Mouse (Mus musculus): ENCODE data around the gene Padi2.
A peak's percentile ranks its signal among the peaks of the same experiment; 100 is the strongest.

Padi2 gene

GRCm38 (mm10) chr4:140928349-140928748 is 22.2 kb downstream of the Padi2 start:
- no peak for DNase-seq

DNA sequence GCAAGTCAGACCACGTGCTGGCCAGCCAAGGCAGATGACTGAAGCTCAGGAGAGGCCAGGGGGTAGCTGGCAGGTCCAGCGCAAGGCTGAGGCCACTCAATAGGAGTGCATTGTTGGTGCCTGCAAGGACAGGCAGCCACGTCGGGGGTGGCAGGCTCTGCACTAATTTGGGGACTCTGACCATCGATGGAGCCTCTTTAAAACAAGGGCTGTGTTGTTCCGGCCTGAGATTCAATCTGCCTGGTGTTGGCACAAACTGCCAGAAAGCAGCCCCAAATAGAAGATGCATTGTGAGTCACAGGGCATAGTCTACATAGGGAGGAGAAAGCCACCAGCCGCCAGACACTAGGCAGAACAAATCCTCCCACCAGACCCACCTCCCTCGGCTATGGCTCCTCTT is 23.6 kb downstream of the Padi2 start:
- no peak for DNase-seq

- no peak for DNase-seq
These were observed 24.8 kb downstream of the Padi2 start for GRCm38 (mm10) chr4:140930900-140931470.

GRCm38 (mm10) chr4:140935643-140936042 is 29.5 kb downstream of the Padi2 start:
- no peak for DNase-seq

DNA sequence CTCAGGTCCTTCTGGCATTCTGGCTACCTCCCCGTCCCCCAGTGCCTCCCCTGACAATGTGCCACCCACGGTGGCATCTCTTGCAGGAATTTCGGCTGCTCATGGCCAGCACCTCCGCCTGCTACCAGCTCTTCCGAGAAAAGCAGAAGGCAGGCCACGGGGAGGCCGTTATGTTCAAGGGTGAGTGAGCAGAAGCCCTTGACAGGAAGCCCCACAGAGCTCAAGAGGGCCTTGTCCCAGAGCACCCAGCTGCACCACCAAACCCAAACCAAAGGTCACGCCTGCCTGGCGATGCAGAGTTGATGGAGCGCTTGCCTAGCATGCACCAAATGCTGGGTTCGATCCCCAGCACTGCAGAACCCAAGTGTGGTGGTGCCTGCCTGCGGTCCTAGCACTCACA is 38.2 kb downstream of the Padi2 start:
- no peak for DNase-seq

- DNase-seq, result no peak
These were observed 38.9 kb downstream of the Padi2 start for GRCm38 (mm10) chr4:140944961-140945442.

GRCm38 (mm10) chr4:140945571-140945970 is 39.4 kb downstream of the Padi2 start:
- no peak for DNase-seq

DNA sequence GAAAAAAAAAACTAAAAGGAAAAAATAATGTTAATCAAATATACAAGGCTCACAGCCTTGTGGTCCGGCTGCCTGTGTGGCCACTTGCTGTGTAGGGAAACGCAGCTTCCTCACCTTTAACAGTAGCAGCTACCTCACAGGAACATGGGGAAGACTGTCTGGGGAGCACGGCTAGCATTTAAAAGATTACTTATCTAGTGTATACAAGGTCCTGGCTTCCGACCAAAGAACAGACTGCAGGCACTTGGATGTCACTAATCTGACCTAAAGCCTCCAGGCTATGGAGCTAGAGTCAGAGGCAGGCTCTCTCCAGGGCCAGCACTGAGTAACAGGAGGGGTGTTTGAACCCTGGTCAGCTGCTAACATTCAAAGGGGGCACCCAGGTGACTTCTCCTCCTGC is 39.9 kb downstream of the Padi2 start:
- no peak for DNase-seq

GRCm38 (mm10) chr4:140946580-140947205 is 40.5 kb downstream of the Padi2 start:
- DNase-seq, result no peak

GRCm38 (mm10) chr4:140947487-140948440 is 41.6 kb downstream of the Padi2 start:
- DNase-seq, result no peak

GRCm38 (mm10) chr4:140948481-140948880 is 42.3 kb downstream of the Padi2 start:
- DNase-seq, result peak; percentile 62

DNA sequence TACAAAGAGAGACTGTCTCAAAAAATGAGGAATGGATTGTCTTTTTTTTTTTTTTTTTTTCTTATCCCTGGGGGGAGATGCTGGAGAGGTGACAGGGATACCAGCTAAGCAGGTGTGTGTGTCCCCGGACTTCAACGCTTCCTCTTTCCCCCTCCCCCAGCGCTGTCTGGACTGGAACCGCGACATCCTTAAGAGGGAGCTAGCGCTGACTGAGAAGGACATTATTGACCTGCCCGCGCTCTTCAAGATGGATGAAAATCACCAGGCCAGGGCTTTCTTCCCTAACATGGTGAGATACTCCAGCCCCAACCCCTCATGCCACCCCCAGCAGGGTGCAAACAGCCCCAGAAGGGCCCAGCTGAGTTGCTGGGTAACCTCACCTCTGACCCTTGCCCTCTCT is 42.9 kb downstream of the Padi2 start:
- DNase-seq, result no peak

DNA sequence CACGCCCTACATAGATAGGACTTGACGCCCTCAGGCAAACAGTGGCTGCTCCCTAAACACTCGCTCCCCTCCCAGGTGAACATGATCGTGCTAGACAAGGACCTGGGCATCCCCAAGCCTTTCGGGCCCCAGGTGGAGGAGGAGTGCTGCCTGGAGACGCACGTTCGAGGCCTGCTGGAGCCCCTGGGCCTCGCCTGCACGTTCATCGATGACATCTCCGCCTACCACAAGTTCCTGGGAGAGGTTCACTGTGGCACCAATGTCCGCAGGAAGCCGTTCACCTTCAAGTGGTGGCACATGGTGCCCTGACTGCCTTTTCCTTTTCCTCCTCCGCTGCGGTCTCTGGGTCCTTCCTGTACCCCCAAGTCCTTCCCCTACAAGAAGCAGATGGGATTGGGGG is 43.5 kb downstream of the Padi2 start:
- DNase-seq, result no peak

GRCm38 (mm10) chr4:140950574-140950973 is 44.4 kb downstream of the Padi2 start:
- peak; percentile 42 for DNase-seq

DNA sequence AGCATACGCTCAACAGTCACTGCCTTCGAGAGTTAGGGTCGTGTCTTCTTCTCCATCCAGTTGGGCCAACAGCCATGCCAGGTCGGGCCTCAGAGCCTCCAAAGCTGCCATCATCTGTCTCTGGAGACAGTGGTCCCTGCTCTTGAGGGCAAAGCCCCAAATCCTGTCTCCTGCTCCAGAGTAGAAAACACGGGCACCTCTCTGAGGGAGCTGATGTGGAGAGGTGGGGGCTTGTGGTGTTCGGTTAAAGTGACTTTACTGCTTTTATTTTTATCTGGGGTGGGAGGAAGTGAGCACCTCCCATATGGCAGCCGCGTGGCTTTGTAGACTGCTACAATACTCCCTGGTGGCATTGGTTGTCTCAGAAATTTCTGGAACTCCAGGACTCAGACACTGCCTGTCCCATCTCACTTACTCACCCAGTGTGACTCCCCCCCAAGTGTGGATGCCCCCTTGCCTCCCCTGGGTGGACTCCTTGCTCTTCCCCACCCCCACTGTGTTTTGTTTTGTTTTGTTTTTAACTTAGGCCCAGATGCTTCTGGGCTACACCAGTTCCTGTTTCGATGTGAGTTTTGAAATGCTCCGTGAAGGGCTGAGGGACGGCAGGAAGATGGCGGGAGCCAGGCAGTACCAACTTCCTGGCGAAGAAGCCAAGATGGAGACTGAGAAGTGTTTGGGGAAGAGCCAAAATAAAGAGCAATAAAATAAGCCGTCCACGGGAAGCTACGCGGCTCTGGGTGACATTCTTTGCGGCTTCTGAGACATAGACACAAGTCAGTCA is 45.9 kb downstream of the Padi2 start:
- DNase-seq, result no peak

- DNase-seq, result no peak
These were observed 51.1 kb downstream of the Padi2 start for GRCm38 (mm10) chr4:140957131-140957702.

DNA sequence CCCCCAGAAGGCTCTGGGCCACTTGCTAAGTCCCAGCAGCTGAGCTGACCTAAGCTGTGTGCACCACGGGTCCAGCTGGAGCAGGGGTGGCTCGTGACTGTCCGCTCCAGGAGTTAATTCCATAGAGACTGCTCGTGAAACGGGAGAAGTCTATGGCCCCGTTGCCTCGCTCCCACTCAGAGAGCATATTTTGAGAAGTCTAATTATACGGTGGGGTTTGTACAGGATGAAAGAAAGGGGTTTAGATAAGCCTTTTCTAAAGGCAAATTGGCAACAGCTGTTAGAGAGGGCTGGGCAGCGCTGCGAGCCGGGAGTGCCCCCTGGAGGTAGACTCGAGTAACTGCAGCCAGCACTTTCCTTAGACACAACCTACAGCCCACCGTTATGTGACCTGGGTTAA is 51.6 kb downstream of the Padi2 start:
- peak; percentile 79 for DNase-seq

GRCm38 (mm10) chr4:140958319-140958718 is 52.2 kb downstream of the Padi2 start:
- DNase-seq, result no peak

DNA sequence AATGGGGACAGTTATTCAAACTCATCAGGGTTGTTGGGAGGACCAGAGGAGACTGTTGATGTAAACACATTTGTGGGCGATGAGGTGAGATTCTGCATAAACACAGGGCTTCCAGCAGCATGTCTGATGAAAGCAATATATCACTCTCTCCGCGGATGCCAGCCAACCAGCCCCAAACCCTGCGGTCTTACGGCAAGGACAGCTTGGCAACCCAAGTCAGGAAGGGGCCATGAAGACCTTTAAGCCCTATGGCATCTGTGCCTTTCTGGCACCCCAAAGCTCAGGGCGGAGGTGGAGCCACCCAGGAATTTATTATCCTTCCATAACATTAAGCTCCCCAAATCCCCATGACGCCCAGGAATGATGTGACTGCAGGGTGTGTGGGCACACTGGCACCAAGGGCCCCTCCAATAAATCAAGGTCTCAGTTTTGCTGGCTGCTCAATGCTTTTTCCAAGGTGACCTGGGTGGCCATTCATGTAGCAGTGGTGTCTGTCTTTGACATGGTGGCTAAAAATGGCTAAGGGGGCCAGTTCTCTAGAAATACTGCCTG is 53.1 kb downstream of the Padi2 start:
- no peak for DNase-seq

GRCm38 (mm10) chr4:140959715-140960479 is 53.8 kb downstream of the Padi2 start:
- no peak for DNase-seq

GRCm38 (mm10) chr4:140960781-140961466 is 54.8 kb downstream of the Padi2 start, which contains the start of gene Sdhb:
Gene Sdhb (plus strand): TSS chr4:140961203.
- peak; percentile 99 for DNase-seq
